Mouse (Mus musculus) heart, postnatal 25 days (tissue): ENCODE data around the gene Mindy4b-ps. TPM values are rescaled to one million over a fixed set of nuclear protein-coding genes. Genes with fewer than 3 reads are reported as not detected.

Source experiments
- DNase-seq: peaks from one replicate; pipeline ENCODE4 v3.0.0; 2022; ENCODE audit warnings: low spot score
- intact Hi-C: fragments of 180-260 bp; cut with DNase I; formaldehyde crosslinking; loops from one replicate; pipeline ENCODE4 v1.15.1; 2025
- total RNA-seq, 2 experiments: library from RNA; stranded (reverse); gene quantifications; 2 replicates each; pipeline ENCODE4 v1.2.3; 2021

Gene Mindy4b-ps
- total RNA-seq, 2 experiments from 2014 or later, result 0.28 to 0.52 TPM

- intact Hi-C loops, result no loop called here
Observed at GRCm38 (mm10) chr3:58786470-58786869, 35.6 kb downstream of the Mindy4b-ps start.

GRCm38 (mm10) chr3:58785863-58786262 is 36.2 kb downstream of the Mindy4b-ps start:
- DNase-seq, result no peak
- intact Hi-C loops, result no loop called here

More at GRCm38 (mm10) chr3:58786470-58786869, 35.6 kb downstream of the Mindy4b-ps start:
- DNase-seq, result no peak

GRCm38 (mm10) chr3:58784219-58785092 is 37.7 kb downstream of the Mindy4b-ps start:
- intact Hi-C loops, result loop anchor here (1.0 to 5.0 kb wide), 2 partner anchors 129 to 272 kb away; no protein-coding TSS in a partner anchor
- DNase-seq, result no peak

- DNase-seq, result no peak
- intact Hi-C loops, result loop anchor here (1.0 to 5.0 kb wide), 2 partner anchors 128 to 271 kb away; no protein-coding TSS in a partner anchor
Observed at GRCm38 (mm10) chr3:58783602-58784218, 38.4 kb downstream of the Mindy4b-ps start.

GRCm38 (mm10) chr3:58756429-58756828 is 65.7 kb downstream of the Mindy4b-ps start:
- DNase-seq, result no peak
- intact Hi-C loops, result no loop called here

GRCm38 (mm10) chr3:58755769-58756168 is 66.3 kb downstream of the Mindy4b-ps start:
- no peak for DNase-seq
- intact Hi-C loops, result no loop called here

GRCm38 (mm10) chr3:58754361-58754760 is 67.8 kb downstream of the Mindy4b-ps start:
- intact Hi-C loops, result no loop called here
- DNase-seq, result no peak

- DNase-seq, result no peak
- intact Hi-C loops, result no loop called here
Observed at GRCm38 (mm10) chr3:58751818-58752620, 70.1 kb downstream of the Mindy4b-ps start.

- intact Hi-C loops, result no loop called here
Observed at GRCm38 (mm10) chr3:58748724-58749123, 73.4 kb downstream of the Mindy4b-ps start.

GRCm38 (mm10) chr3:58747924-58748323 is 74.2 kb downstream of the Mindy4b-ps start:
- intact Hi-C loops, result no loop called here
- DNase-seq, result no peak

More at GRCm38 (mm10) chr3:58748724-58749123, 73.4 kb downstream of the Mindy4b-ps start:
- DNase-seq, result no peak

- intact Hi-C loops, result no loop called here
- DNase-seq, result no peak
Observed at GRCm38 (mm10) chr3:58739536-58739935, 82.6 kb downstream of the Mindy4b-ps start.

Other genes with a start within 250 kb of the Mindy4b-ps start
- gene Selenot, start 245.7 kb downstream of the Mindy4b-ps start, total RNA-seq, result 100 to 1,000 TPM; 119 to 125 TPM
- gene Erich6, start 185.1 kb downstream of the Mindy4b-ps start, total RNA-seq, result not detected
- 10 to 100 TPM in 1 of 2 experiments, 1 to 10 TPM in 1; 8.4 to 11.5 TPM for gene Siah2, start 129.9 kb downstream of the Mindy4b-ps start, total RNA-seq
- gene Clrn1, start 63.0 kb upstream of the Mindy4b-ps start, total RNA-seq, result not detected
- 1 to 10 TPM; 8.1 to 9.0 TPM for gene Med12l, start 183.5 kb upstream of the Mindy4b-ps start, total RNA-seq